Mouse (Mus musculus) MEL (cell line): ENCODE measurements at regions not wholly inside any gene's neighbourhood (a gene's known extent, or its start where the extent isn't known, plus 50 kb on each side); places are given as distances from the start of the nearest gene placed in this dataset.

Experiments used
- EP300 ChIP-seq, 2 experiments: IDR thresholded peaks; 2 replicates each; pipeline ENCODE4 v1.6.1; 2011; ENCODE audit warnings: improper control_type of control experiment in 2 of 2, low read length in 2 of 2, low read depth in 1 of 2, mild to moderate bottlenecking in 1 of 2
- MAZ ChIP-seq: IDR thresholded peaks from 2 replicates; pipeline ENCODE4 v1.6.1; 2012; ENCODE audit warnings: low read depth, mild to moderate bottlenecking, inconsistent platforms, low read length, improper control_type of control experiment
- POLR2A ChIP-seq, 2 experiments: IDR thresholded peaks; 2 replicates each; pipeline ENCODE4 v1.6.1; 2011 to 2012; ENCODE audit warnings: low read length in 2 of 2, mild to moderate bottlenecking in 2 of 2, control low read depth in 1 of 2, improper control_type of control experiment in 1 of 2, low read depth in 1 of 2, moderate library complexity in 1 of 2; ENCODE audit not compliant: control insufficient read depth in 1 of 2, insufficient read depth in 1 of 2, poor library complexity in 1 of 2
- RCOR1 ChIP-seq: IDR thresholded peaks from 2 replicates; pipeline ENCODE4 v1.6.1; 2012; ENCODE audit warnings: low read depth, mild to moderate bottlenecking, inconsistent platforms, low read length, improper control_type of control experiment
- SMC3 ChIP-seq: IDR thresholded peaks from 2 replicates; pipeline ENCODE4 v1.6.1; 2011; ENCODE audit warnings: low read depth, low read length, improper control_type of control experiment

GRCm38 (mm10) chr8:26864571-26864970 lies 112.6 kb upstream of the Zfp703 start:
- TF ChIP-seq SMC3: no peak
- no peak for TF ChIP-seq RCOR1
- TF ChIP-seq MAZ: no peak
- TF ChIP-seq POLR2A (IDR thresholded peaks at IDR 0.05; ENCODE audit: control insufficient read depth in 1 of 2, insufficient read depth in 1 of 2, low read depth in 1 of 2, low read length in 2 of 2, poor library complexity in 1 of 2): no peak
- no peak for TF ChIP-seq EP300 (IDR thresholded peaks at IDR 0.05; ENCODE audit: low read depth in 1 of 2, low read length in 2 of 2)
